Mouse (Mus musculus): Measurements from ENCODE around the gene Abhd4.
A peak's percentile ranks its signal among the peaks of the same experiment; 100 is the strongest.
"Not testable (repeated sequence)": the region's sequence is repeated elsewhere in the genome, so short reads cannot be mapped to it uniquely, and the experiment has no call there.

The Abhd4 gene

GRCm38 (mm10) chr14:54223315-54224063 lies 30.5 kb upstream of the Abhd4 start:
- DNase-seq (ENCODE audit: low spot score): no peak

- DNase-seq (ENCODE audit: low spot score): no peak
Observed at GRCm38 (mm10) chr14:54224064-54224417, 29.9 kb upstream of the Abhd4 start.

GRCm38 (mm10) chr14:54224484-54225467 lies 29.2 kb upstream of the Abhd4 start:
- no peak for DNase-seq (ENCODE audit: low spot score)

GRCm38 (mm10) chr14:54225725-54226124 lies 28.3 kb upstream of the Abhd4 start:
- DNase-seq (ENCODE audit: low spot score): no peak

GRCm38 (mm10) chr14:54226911-54227811 lies 26.8 kb upstream of the Abhd4 start:
- no peak for DNase-seq (ENCODE audit: low spot score)

GRCm38 (mm10) chr14:54227911-54228451 lies 26.0 kb upstream of the Abhd4 start:
- DNase-seq (ENCODE audit: low spot score): peak; percentile 37

- DNase-seq (ENCODE audit: low spot score): no peak
Observed at GRCm38 (mm10) chr14:54228501-54228900, 25.5 kb upstream of the Abhd4 start.

- no peak for DNase-seq (ENCODE audit: low spot score)
Observed at GRCm38 (mm10) chr14:54228933-54229713, 24.9 kb upstream of the Abhd4 start.

GRCm38 (mm10) chr14:54229849-54230248 lies 24.1 kb upstream of the Abhd4 start:
- DNase-seq (ENCODE audit: low spot score): not testable (repeated sequence)

GRCm38 (mm10) chr14:54230638-54231150 lies 23.3 kb upstream of the Abhd4 start:
- DNase-seq (ENCODE audit: low spot score): no peak

GRCm38 (mm10) chr14:54231176-54231956 lies 22.6 kb upstream of the Abhd4 start:
- no peak for DNase-seq (ENCODE audit: low spot score)

GRCm38 (mm10) chr14:54232143-54232542 lies 21.8 kb upstream of the Abhd4 start:
- DNase-seq (ENCODE audit: low spot score): no peak

GRCm38 (mm10) chr14:54232811-54233558 lies 21.0 kb upstream of the Abhd4 start:
- no peak for DNase-seq (ENCODE audit: low spot score)

- no peak for DNase-seq (ENCODE audit: low spot score)
Observed at GRCm38 (mm10) chr14:54233559-54234143, 20.3 kb upstream of the Abhd4 start.

GRCm38 (mm10) chr14:54234231-54235040 lies 19.6 kb upstream of the Abhd4 start:
- DNase-seq (ENCODE audit: low spot score): no peak

GRCm38 (mm10) chr14:54235825-54236540 lies 18.0 kb upstream of the Abhd4 start:
- no peak for DNase-seq (ENCODE audit: low spot score)

GRCm38 (mm10) chr14:54236881-54237280 lies 17.1 kb upstream of the Abhd4 start:
- DNase-seq (ENCODE audit: low spot score): no peak

All from layer of hippocampus, adult 9-10 months (tissue).